Mouse (Mus musculus): ENCODE measurements at regions not wholly inside any gene's neighbourhood (a gene's known extent, or its start where the extent isn't known, plus 50 kb on each side); places are given as distances from the start of the nearest gene placed in this dataset.

- no peak for TF ChIP-seq POLR2A (IDR thresholded peaks at IDR 0.05; ENCODE audit: insufficient read depth, low read depth, low read length)
- no peak for TF ChIP-seq EP300 (IDR thresholded peaks at IDR 0.05; ENCODE audit: insufficient read depth, low read depth, low read length)
- no peak for TF ChIP-seq CTCF (IDR thresholded peaks at IDR 0.05)
These were observed 103.0 kb upstream of the Arrdc4 start for GRCm38 (mm10) chr7:68851981-68852575.

Data from heart, adult 2 months (tissue).